Mouse (Mus musculus): ENCODE measurements at regions not wholly inside any gene's neighbourhood (a gene's known extent, or its start where the extent isn't known, plus 50 kb on each side); places are given as distances from the start of the nearest gene placed in this dataset.

GRCm38 (mm10) chr3:8252311-8252710, 1357.6 kb downstream of the Zfp704 start:
- no peak for TF ChIP-seq CTCF (IDR thresholded peaks at IDR 0.05)
- TF ChIP-seq EP300 (IDR thresholded peaks at IDR 0.05; ENCODE audit: insufficient read depth, low read depth, low read length), result no peak

Data from heart, adult 2 months (tissue).